Mouse (Mus musculus) megakaryocyte, embryonic 14.5 days (primary cell): ENCODE measurements around the gene D11Wsu47e.

Experiments used
- FLI1 ChIP-seq: IDR thresholded peaks from 2 replicates; pipeline ENCODE4 v1.6.1; 2012; ENCODE audit warnings: low read length, inconsistent platforms, mixed read lengths
- GATA1 ChIP-seq: IDR thresholded peaks from 3 replicates; pipeline ENCODE4 v1.6.1; 2012; ENCODE audit warnings: mixed read lengths, low read length, inconsistent platforms, borderline replicate concordance

DNA sequence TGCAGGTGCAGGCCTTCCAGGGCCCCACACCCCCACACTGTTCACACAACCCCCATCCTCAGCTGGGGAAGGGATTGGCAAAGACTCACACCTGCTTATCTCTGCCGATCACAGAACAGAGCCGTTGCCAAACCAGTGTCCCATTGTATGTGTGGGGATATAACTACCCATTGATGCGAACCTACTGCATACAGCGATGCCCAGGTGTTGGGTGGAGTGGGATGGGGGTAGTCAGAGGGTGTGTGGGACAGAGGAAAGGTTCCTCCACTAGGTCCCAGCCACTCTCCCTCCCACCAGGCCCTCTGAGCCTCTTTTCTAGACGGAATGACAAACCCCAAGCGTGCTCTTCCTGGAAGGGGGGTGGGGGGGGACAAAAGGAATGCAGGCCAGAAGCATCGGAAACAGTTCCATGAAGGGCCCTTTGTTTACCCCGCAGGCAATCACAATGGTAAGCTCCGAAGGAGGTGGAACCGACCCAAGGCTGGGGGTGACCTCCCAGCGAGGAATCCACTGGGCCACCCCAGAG, 25.6 kb downstream of the D11Wsu47e start, which contains the start of gene Cpsf4l:
- TF ChIP-seq FLI1 (no peak), GATA1 (no peak)
